Mouse (Mus musculus): Measurements from ENCODE around the gene Tmem45a. TPM values are rescaled to one million over a fixed set of nuclear protein-coding genes. Genes with fewer than 3 reads are reported as not detected.
"Not testable (repeated sequence)": the region's sequence is repeated elsewhere in the genome, so short reads cannot be mapped to it uniquely, and the experiment has no call there.

The Tmem45a gene
- 1 to 10 TPM in 1 of 2 experiments, under 1 TPM in 1; 0.63 to 2.5 TPM for total RNA-seq (2021)
- long read RNA-seq, experiment 1, partial matches to known transcripts: 0 of 1 reads
- long read RNA-seq, experiment 1, other reads (novel, unspliced or antisense): 0 of 1 reads
- long read RNA-seq, experiment 2: 0 reads

DNA sequence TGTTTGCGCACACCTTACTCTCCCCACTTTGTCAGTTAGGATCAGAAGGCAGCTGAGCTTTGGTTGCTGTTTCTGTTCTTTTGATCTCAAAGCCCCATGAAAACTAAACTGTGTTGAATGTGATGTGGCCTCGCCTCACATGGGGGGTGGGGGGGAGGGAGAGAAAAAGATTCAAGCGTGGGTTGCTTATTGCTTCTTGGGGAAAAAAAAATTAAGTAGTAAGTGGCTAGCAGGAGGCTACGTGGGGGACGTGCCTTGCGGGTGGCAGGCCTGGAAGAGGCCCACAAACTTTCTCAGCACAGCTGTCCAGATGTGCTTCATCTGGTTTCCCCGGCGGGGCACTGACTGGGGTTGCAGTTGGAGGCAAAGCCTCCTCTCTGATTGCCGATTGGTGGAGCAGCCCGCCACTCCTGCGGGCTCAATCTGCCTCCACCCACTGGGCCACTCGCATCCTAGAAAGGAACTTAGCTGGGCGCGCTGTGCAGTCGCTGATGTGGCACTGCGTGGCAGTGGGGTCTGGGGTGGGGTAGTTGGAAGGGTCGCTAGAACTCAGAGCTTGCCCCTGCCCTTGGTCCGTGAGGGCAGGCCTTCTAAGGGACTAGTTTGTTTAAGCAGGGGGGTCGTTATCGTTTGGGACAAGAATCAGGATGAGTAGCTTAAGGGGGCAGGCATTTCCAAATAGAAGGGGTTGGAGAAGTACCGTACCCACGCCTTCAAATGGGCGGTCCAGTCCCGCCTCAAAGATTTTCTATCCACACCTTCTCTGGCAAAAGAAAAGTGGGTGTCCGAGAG is at the start of gene Tmem45a:
Gene Tmem45a, minus strand, starts transcription at position 343 of the 792 bp plus-strand sequence.
- peak; percentile 68 to 81 for DNase-seq (ENCODE audit: low spot score in 2 of 2)

DNA sequence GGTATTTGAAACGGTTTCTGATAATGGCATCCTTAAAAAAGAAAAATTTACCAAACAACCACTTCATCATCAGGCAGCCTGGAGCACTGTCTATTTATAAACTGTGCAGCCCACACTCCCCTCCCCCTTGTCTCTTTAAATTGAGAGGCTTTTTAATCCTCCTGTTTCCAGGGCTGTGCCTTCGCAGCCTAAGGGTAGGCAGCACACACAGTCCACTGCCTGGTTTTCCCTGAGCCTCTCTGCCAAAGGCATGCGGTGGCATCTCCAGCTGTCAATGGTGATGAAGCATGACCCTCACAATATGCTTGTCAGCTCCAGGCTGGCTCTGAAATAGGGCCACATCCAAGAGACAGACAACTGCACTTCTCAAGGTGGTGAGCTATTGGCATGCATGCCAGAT is 42.1 kb upstream of the Tmem45a start, which contains the start of gene Lnp1:
Gene Lnp1, minus strand, starts transcription at position 39 of the 400 bp plus-strand sequence.
- DNase-seq (ENCODE audit: low spot score in 2 of 2): no peak

DNA sequence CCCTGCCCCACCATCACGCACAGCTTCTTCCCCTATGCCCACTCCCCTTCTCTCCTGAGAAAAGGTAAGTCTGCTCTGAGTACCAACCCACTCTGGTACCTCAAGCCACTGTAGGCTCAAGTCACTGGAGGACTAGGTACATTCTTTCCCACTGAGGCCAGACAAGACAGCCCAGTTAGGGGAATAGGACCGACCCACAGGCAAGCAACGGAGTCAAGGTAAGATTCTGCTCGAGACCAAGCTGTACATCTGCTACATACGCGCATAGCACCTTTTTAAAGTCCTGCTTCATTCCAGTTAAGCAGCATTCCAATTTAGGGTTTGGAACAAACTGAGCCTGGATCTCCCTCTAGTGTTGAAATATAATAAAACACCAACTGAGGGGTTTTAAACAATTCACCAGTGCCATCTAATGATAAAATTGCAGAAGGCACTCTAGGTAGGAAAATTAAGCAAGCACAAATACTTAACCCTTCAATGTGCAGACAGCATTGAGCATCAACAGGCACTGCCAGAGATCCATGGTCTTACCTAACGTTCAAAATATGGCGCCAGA is 34.2 kb upstream of the Tmem45a start:
- peak in 1 of 2 experiments; percentile 5 for DNase-seq (ENCODE audit: low spot score in 2 of 2)

DNA sequence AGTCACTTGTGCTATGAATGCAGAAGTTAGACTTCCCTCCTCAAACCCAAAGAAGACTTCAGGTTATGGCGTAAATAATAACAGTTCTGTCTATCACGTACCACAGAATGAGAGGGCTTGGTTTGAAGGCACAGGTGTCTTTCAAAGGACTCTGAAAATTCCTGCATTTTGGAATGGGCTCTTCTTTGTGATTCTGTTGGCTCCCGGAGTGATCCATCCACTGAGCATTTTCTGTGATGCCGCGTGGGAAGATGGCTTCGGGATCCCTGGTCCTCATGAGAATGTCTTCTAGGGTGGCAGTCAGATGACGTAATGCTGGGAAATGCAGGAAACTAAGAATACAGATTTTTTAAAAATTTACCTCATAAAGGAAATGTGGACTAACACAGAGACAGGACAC is 31.3 kb upstream of the Tmem45a start:
- DNase-seq (ENCODE audit: low spot score in 2 of 2): no peak

DNA sequence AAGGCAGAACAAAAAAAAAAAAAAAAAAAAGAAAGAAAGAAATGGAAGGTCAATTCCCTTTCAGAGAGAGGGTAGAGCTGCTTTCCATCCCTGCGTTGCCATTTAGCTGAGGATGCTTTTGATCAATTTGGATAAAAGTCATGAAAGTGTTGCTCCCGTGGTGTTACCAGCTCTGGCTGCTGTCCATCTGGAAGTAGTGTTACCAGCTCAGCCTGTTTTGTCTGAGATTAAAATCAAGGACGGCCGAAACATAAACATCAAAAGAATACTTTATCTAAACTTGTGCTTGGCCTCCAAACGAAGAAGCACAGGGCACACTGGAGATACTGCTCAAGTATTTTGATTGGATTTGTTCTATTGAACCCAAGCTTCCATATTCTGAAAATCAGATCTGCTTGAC is 23.0 kb upstream of the Tmem45a start:
- DNase-seq (ENCODE audit: low spot score in 2 of 2): no peak

DNA sequence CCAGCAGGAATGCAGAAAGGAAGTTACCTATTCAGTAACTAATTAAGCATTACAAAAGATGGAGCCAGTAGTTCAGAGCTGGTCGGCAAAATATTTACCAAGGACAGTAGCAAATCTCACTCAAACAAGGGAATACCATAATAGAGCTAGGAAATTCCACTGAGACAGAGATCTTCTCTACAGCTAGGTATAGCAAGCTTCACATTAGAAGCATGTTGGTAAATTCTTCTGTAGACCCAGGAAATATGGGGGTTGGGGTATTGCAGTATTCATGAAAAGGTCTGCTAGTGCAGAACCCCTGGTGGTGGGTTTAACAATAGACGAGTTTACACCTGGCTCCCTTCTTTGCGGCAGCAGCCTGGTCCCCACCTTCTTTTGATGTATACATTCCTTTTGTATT is 16.2 kb upstream of the Tmem45a start:
- DNase-seq (ENCODE audit: low spot score in 2 of 2): not testable (repeated sequence)

DNA sequence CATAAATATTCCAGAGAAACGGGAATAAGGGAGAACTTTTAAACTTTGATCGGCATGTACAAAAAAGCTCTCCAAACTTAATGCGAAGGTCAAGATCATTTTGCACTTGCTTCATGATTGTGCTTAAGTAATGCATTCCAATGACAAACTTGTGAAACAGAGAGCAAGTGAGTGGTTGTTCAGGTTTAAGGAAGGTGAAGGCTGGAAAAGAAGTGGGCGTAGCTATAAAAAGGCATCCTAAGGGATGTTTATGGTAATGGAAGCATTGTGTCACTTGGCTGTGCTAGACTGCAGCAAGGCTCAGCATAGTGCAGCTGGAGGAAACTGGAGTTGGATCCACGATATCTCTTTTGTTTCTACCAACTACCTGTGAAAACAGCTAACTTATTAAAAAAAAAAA is 5.6 kb upstream of the Tmem45a start:
- no peak for DNase-seq (ENCODE audit: low spot score in 2 of 2)

DNA sequence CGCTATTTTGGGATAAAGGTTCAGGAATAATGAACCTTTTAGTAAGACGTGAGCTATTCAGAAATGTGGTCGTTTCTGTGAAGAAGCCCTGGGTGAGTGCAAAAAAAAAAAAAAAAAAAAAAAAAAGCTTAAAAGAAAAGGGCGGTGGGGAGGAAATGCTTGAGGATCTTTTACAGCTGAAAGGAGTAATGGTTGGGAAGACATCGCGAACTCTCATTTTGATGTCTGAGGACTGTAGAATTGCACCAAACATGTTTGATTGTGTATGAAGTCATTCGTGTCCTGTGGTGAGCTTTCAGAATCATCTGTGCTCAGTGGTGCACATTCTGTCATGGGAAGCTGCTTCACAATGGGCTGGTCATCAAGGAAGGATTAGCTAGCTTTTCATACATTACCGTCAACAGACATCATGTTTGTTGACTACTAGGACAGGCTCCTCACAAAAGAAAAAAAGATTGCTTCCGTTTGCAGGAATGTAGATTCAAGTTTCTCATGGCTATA is 700 bp upstream of the Tmem45a start:
- no peak for DNase-seq (ENCODE audit: low spot score in 2 of 2)

DNA sequence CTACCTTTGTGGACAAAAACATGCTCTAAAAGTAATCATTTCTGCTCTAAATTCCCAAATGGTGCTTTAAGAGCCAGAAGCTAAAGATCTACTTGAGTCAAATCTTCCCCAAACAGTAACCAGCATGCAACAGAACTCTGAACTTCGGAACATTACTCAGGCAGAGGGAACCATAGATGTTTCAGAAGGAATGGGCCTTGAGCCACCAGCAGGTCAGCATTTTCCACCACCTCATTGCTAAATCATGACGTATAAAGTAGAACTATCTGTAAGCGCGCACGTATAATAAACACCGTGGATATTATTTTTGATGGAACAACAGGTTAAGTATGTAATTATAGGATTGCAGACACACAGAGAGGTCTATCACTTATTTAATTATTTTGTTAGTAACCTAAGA is 1.2 kb downstream of the Tmem45a start:
- DNase-seq (ENCODE audit: low spot score in 2 of 2): no peak

DNA sequence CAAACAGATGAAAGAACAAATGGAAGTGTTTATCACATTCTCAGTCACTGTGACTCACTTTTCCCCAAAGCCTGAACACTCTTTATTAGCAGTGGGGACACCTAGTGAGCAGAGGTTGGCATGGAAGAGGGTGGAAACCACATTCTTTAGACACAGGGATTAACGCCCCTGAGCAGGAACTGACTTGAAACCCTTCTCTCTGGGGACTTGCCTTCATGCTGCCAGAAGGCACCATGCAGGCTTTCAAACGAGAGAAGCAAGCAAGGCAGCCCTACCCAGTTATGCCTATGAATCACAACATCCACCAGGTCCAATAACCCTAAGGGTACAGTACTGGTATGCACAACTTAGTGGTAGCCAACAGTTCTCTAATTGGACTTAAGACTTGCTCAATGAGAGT is 12.6 kb downstream of the Tmem45a start:
- DNase-seq (ENCODE audit: low spot score in 2 of 2): no peak

DNA sequence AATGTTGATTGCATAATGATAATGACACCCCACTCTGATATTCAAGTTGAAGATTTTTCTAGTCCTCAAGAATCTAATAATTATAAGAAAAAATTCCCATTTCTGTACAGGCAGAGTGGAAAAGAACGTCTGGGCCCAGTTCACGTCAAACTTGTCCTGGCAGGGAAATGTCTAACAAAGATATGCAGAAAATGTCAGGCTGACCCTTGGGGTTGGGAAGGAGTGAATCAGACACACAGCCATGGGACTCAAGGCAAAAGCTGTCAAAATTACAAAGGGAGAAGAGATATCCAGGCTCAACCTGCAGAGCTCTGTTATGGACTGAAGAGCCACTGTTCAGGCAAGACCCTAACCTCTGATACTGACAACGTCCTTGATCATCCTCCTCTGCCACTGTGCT is 15.5 kb downstream of the Tmem45a start:
- DNase-seq (ENCODE audit: low spot score in 2 of 2): no peak

DNA sequence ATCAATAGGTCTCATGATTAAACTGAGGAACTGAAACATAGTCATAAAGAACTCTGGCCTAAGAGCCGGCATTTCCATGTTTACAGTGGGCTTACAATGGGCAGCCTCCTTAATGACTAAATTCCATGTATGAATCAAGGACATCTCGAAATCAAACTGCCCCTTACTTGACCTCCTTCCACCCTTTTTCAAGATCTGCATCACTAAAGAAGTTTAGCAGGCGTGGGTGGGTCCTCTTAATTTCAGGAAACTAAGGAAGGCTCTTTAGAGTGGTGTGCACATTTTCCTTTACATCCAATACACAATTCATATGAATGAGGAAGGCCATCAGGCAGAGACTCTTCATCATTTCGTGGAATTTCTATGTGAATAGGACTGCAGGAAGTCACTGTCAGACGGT is 17.6 kb downstream of the Tmem45a start:
- DNase-seq (ENCODE audit: low spot score in 2 of 2): no peak

DNA sequence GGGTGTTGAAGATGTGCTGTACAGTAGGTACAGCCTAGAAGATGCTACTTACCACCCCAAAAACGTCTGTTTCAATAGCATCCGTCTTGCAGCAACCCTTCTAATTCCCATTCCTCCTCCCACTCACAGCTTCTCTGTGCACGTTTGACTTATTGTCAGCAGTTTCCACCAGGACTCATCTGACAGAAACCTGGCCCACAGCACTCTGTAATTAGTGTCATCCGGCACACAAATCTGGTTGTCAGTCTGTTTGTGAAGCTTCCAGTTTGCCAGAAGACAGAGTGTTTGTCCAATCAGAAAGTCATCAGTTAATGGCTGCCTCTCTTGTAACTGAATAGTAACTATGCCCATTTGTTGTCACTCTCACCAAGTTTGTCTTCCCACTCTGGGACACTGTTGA is 18.4 kb downstream of the Tmem45a start:
- no peak for DNase-seq (ENCODE audit: low spot score in 2 of 2)

DNA sequence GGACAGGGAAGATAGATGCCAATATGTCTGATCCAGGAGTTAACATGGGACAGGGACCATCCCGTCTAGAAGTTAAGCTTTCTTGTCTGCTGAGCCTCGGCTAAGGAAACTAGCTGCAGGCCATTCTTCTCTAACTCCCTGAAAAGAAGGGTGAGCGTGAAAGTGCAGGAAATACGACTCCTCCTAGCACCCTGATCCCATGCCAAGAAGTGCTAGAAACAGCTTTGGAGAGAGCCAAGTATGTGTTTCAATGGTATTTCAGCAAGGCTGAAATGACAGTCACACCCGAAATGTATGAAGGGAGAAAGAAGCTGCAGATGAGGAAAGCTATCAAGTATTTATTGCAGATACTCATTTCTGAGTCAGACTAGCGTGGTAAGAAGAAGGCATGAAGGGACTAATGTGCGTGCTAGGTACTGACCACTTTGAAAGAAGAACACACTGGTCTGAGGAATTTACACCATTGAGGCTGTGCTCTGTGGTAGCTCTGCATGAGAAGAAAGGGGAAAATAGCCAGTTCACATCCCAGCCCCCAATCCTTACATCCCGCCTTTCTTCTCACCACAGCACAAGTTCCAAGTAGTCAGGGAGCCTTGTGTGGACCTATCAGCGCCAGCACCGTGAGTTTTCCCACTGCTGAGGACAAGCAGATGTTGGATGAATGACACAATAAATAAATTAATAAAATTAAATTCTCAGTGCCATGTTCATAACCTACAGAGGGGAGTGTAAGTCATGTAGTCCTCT is 33.0 kb downstream of the Tmem45a start:
- no peak for DNase-seq (ENCODE audit: low spot score in 2 of 2)

DNA sequence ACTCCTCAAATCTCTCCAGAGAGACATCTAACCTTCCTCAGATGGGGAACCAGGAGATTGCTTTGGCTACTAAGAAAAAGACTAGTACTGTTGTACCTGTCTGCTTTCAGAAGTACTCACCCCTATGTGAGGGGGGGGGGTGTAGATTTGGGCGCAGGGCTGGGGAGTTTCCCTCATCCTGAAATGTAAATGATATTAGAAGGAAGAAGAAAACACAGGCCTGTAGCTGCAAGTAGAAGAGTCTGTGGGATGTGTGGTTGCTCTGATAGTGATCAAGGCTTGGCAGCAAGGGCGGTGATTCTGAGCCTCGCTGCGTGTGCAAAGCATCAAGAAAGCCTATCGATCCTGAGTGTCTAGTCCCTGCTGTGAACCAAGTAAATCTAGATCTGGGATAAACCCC is 43.0 kb downstream of the Tmem45a start:
- no peak for DNase-seq (ENCODE audit: low spot score in 2 of 2)

DNA sequence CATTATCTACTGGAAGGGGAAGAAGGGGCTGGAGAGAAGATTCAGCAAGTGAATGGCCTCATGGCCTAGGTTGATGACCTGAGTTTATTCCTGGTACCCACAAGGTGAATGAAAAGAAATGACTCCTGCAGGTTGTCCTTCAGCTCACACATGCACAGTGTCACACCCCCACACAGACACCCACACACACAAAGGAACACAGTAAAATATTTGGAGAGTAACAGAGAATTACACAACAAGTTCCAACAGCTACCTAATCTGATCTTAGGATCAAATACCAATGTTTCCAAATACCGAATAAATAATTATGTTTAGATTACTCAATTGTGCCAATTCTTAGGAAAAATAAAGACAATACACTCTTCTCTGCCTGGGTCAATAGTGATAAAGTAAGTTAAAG is 52.7 kb downstream of the Tmem45a start:
- DNase-seq (ENCODE audit: low spot score in 2 of 2): no peak

DNA sequence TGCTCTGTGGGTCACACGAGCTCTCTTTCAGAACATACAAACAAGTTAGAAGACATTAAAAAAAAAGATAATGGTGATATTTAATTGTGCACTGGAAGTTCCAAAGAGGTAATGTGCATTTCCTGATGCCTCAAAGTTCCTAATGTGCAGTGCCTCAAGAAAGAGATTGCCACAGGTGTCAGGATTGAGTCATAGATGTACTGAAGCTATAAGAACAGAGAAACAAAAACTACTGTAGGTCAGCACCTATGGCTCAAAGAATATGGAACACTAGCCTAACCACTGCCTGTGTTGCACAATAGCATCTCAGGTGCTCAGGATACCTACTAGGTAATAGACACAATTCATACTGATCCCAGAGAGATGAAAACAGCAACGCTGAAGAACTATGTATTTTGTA is 54.0 kb downstream of the Tmem45a start:
- DNase-seq (ENCODE audit: low spot score in 2 of 2): no peak

DNA sequence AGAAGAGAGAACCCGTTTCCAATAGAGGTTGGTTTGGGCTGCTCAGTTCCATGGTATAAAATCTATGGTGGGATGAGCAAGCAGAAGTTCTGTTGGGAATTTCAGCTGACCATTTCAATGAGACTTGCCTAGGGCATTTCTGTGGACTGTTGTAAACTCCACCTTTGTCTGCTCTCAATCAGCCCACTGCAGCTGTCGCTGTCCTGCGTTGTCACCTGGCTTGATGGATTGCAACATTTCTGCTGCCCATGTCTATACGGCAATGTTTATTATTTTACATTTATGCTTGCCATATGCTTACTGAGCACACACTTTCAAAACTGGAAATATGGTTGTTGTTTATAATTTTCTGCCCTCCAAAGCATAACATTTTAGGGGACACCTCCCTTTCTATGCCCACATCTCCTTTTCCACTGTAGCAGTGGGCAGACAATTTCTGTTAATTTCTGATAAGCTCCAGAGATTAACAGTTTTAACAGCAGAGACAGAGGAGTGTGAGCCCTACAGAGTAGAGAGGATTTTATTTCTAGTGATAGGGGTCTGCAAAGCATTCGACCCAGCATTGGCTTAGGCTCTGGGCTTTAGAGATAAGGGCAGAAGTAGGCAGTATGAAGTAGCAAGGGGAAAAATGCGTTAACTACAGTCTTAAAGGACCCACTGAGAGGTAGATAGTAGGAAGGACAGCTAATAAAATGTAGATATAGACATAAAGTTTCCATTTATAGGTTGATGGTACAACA is 84.4 kb downstream of the Tmem45a start:
- no peak for DNase-seq (ENCODE audit: low spot score in 2 of 2)

DNA sequence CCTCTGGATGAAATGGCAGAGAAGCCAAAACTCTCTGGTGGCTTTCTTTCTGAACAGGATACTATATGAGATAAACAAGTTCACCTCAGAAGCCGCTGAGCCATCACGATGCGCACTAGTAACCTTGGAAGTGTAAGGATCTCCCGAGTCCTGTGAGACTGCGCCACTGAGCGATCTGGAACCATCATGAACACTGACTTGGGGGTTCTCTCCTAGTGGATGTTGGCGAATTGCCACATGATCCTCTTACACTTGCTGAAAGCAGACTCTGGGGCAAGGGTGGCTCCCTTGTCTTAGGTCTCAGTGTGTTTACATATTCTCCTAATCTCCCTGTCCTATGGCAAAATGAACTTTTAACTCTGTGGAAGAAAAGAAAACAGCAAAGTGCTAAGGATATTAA is 85.0 kb downstream of the Tmem45a start:
- DNase-seq (ENCODE audit: low spot score in 2 of 2): no peak

DNA sequence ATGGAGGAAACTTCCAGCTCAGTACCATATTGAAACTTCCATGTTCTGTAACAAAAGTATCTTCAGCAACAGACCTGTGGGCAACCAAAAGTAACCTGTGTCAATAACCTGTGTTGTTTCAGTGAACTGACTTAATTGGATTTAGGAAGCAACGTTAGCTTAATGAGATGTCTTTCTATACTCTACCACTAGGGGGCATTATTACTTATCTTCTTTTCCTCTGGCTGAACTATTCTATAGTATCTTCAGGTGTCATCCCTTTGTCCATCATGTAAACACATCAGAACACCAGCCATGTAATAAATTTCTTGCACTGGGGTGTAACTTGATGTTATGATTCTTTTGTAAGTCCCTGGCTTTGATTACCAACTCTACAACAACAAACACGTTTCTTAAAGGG is 85.5 kb downstream of the Tmem45a start:
- no peak for DNase-seq (ENCODE audit: low spot score in 2 of 2)

DNA sequence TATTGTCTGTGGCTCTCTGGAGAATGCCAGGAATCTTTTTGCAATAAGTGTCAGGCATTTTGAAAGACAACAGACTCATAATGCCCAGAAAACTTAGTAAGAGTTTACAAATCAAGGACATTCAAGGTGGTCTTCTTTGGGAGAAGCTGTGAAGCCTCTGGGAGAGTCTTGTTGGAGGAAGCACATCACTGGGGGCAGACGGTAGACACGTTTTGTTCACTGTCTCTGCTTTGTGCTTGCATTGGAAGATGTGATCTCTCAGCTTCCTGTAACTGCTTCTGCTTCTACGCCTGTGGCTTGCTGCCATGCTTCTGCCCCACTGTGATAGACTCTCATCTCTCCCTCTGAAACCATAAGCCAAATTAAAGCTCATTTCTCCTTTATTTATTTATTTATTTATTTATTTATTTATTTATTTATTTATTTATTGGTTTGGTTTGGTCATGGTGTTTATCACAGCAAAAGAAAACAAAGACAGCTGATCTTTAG is 86.4 kb downstream of the Tmem45a start:
- DNase-seq (ENCODE audit: low spot score in 2 of 2): no peak
